Mouse (Mus musculus): ENCODE results near the gene Mdp1. TPM values are rescaled to one million over a fixed set of nuclear protein-coding genes. Genes with fewer than 3 reads are reported as not detected.

The Mdp1 gene
- 46.3 TPM for polyA plus RNA-seq (2014; fragmentation: Illumina TruSeq; extraction: RNeasy Lipid Tissue Mini Kit (QIAGEN cat#74804); ENCODE audit: low read depth, low replicate concordance)

DNA sequence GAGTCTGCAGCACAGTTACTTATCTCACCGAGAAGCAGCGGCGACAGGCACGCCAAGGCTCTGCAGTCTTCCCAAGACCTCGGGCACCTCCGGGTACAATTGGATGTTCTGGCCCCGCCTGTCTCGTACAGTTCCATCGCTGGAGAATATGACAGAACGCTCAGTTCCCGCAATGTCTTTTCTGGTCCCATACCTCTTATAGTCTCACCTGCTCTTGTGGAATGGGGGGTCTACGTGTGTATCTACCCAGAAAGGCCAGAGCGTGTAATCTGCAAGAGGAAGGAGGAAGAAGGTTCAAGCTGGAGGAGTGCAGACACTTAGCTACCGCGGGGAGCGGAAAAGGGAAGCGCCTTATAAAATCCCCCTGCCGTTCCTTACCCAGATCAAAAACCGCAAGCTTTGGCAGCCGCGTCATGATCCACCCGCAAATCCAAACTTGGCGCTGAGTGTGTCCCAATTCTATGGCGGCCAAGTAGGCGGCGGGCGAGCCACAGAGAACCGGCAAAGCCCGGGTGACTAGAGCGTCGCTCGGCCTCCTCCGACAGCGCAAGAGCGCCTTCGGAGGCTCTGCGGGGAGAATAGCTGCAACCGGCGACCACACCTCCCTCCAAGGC, at the start of gene Mdp1:
Mdp1 (minus strand) TSS at position 549 of the 614 bp plus-strand sequence.

GRCm38 (mm10) chr14:55681160-55682117, 21.1 kb upstream of the Mdp1 start, which contains the start of gene Tinf2:
Gene Tinf2 (minus strand): TSS chr14:55681820.

DNA sequence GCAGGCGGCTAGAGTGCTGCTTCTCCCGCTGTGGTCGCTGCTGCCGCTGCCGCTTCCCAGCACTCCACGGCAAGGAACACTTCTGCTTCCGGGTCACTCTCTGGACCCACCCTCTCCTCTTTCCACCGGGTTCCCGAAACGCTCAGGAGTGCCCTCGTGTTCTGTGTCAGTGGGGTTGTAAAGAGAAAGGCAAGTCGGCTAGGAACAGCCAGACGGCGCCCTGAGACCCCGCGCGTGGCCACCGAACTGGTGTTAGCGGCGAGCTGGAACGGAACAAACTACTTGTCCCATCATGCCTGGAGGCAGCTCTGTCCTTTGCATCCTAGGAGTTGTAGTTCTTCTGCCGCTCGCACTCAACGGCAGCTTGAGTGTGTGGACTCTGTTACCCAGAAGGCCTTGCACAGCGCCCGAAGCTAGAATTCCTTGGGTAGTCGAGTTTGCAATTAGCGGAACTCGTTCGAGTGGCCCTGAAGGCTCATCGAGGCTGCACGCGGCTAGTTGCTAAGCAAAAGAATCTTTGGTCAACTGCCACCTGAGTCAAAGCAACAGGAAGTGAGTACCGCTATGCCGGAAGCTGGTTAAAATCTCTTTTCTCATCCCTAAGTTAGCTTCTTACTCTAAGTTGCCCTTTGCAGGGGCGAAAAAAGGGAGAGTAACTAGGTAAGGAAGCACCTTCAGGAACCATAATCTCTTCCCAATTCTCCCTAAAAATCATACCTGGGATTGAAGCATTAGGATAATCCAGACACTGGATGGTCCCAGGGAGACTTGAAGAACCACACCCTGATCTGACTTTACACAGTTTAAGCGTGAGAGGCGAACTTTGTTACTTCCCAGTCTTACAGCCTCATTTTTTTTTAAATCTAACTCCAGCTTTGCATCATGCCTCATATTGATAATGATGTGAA, 11.8 kb upstream of the Mdp1 start, which contains the start of the genes Gmpr2 and Nedd8:
Gmpr2 (plus strand) TSS at position 109 of the 908 bp plus-strand sequence.
Nedd8 (minus strand) TSS at position 292 of the 908 bp plus-strand sequence.

DNA sequence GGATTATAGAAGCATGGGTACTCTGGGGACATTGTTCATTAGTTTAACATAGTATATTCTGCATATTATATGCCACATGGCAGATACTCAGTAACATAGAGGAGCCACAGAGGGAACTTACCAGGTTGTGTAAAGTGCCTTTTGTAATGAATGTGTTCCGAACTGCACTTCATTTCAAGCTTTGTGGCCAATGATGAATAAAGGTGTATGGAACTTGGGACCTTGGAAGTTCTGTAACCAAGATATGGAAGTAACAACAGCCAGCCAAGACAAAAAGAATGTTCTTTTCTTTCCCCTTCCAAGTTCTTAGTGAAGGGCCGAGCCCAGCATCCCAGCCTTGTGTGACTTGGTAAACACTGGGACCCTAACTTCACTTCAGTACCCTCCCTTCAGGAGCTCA, 10.4 kb downstream of the Mdp1 start, which contains the start of gene Tssk4:
Tssk4 (plus strand) TSS at position 301 of the 400 bp plus-strand sequence.

DNA sequence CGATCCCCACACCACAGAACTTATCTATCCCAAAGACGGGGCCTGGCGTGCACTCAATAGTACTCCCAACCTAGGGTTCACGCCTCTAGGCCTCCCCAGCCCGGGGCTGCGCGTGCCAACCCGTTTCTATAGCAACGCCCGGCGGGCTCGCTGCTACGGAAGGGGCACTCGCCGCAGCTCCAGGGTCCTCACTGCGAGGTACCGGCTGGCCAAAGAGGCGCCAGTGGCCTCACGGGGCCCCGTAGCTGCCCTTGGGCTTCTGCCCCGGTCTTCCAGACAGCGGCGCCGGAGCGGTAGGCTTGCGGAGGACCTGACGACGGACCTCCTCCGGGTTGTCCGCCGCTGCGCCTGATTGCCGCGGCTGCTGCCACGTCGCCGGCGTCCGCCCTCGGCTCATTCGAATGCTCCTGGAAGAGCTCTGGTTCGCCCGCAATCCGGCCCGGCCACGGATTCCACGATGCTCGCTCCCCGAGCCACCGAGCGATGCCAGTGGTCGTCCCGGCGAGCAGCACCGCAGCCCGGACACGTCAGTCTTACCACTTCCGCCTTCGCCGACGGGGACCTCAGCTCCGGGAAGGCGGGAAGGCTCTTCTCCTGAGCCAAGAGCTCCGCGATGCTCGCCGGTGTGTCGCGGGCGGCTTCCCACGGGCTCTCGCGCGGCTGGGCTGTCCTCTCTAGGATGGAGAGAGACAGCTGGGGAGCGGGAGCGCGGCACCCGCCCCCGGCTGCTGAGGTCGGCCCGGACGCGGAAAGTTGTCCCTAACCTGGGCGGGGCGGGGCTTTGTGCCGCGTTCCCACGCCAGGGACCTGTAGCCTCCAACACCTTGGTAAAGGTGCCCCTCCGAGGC, 17.0 kb downstream of the Mdp1 start, which contains the start of gene Tm9sf1:
Tm9sf1 (minus strand) TSS at position 747 of the 848 bp plus-strand sequence.

GRCm38 (mm10) chr14:55637795-55638194, 22.5 kb downstream of the Mdp1 start, which contains the start of gene Gm49378:
Gene Gm49378 (minus strand): TSS chr14:55637895.

GRCm38 (mm10) chr14:55635523-55636007, 24.7 kb downstream of the Mdp1 start, which contains the start of gene Ipo4:
Gene Ipo4 (minus strand): TSS chr14:55635957.

DNA sequence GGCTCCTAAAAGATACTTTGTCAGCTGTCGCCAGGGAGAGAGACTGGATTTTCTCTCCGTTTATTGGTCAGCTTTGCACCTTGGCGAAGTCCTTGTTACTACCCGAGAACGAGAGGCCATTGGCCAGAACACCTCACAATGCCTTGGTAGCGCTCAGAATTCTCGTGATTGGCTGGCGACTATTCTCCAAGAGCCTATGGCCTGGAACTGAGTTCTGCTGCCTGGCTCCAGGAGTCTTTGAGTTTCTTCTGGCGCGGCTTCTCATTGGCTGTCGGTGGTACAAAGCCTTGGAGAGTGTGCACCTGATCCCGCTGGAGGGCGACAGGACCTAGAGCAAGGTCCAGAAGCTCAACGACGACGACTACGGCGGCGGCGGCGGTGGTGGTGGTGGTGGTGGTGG, 42.5 kb downstream of the Mdp1 start, which contains the start of gene Rec8:
Rec8 (plus strand) TSS at position 216 of the 400 bp plus-strand sequence.

Other genes with a start within 250 kb of the Mdp1 start
- 82.3 TPM for gene Dhrs4, start 181.8 kb downstream of the Mdp1 start, polyA plus RNA-seq (2014; fragmentation: Illumina TruSeq; extraction: RNeasy Lipid Tissue Mini Kit (QIAGEN cat#74804); ENCODE audit: low read depth, low replicate concordance)
- gene Carmil3, start 169.9 kb downstream of the Mdp1 start, polyA plus RNA-seq (2014; fragmentation: Illumina TruSeq; extraction: RNeasy Lipid Tissue Mini Kit (QIAGEN cat#74804); ENCODE audit: low read depth, low replicate concordance) = 0.93 TPM
- gene Cpne6, start 150.1 kb downstream of the Mdp1 start, polyA plus RNA-seq (2014; fragmentation: Illumina TruSeq; extraction: RNeasy Lipid Tissue Mini Kit (QIAGEN cat#74804); ENCODE audit: low read depth, low replicate concordance) = not detected
- gene Nrl, start 135.5 kb downstream of the Mdp1 start, polyA plus RNA-seq (2014; fragmentation: Illumina TruSeq; extraction: RNeasy Lipid Tissue Mini Kit (QIAGEN cat#74804); ENCODE audit: low read depth, low replicate concordance) = not detected
- 33.9 TPM for gene Pck2, start 120.2 kb downstream of the Mdp1 start, polyA plus RNA-seq (2014; fragmentation: Illumina TruSeq; extraction: RNeasy Lipid Tissue Mini Kit (QIAGEN cat#74804); ENCODE audit: low read depth, low replicate concordance)
- 139 TPM for gene Dcaf11, start 100.5 kb downstream of the Mdp1 start, polyA plus RNA-seq (2014; fragmentation: Illumina TruSeq; extraction: RNeasy Lipid Tissue Mini Kit (QIAGEN cat#74804); ENCODE audit: low read depth, low replicate concordance)
- 1.9 TPM for gene A730061H03Rik, start 100.1 kb downstream of the Mdp1 start, polyA plus RNA-seq (2014; fragmentation: Illumina TruSeq; extraction: RNeasy Lipid Tissue Mini Kit (QIAGEN cat#74804); ENCODE audit: low read depth, low replicate concordance)
- 0.46 TPM for gene Fitm1, start 84.9 kb downstream of the Mdp1 start, polyA plus RNA-seq (2014; fragmentation: Illumina TruSeq; extraction: RNeasy Lipid Tissue Mini Kit (QIAGEN cat#74804); ENCODE audit: low read depth, low replicate concordance)
- 110 TPM for gene Psme1, start 82.4 kb downstream of the Mdp1 start, polyA plus RNA-seq (2014; fragmentation: Illumina TruSeq; extraction: RNeasy Lipid Tissue Mini Kit (QIAGEN cat#74804); ENCODE audit: low read depth, low replicate concordance)
- 40.1 TPM for gene Emc9, start 75.2 kb downstream of the Mdp1 start, polyA plus RNA-seq (2014; fragmentation: Illumina TruSeq; extraction: RNeasy Lipid Tissue Mini Kit (QIAGEN cat#74804); ENCODE audit: low read depth, low replicate concordance)
- gene Psme2, start 69.4 kb downstream of the Mdp1 start, polyA plus RNA-seq (2014; fragmentation: Illumina TruSeq; extraction: RNeasy Lipid Tissue Mini Kit (QIAGEN cat#74804); ENCODE audit: low read depth, low replicate concordance) = 153 TPM
- 20.2 TPM for gene Rnf31, start 68.8 kb downstream of the Mdp1 start, polyA plus RNA-seq (2014; fragmentation: Illumina TruSeq; extraction: RNeasy Lipid Tissue Mini Kit (QIAGEN cat#74804); ENCODE audit: low read depth, low replicate concordance)
- gene Irf9, start 56.9 kb downstream of the Mdp1 start, polyA plus RNA-seq (2014; fragmentation: Illumina TruSeq; extraction: RNeasy Lipid Tissue Mini Kit (QIAGEN cat#74804); ENCODE audit: low read depth, low replicate concordance) = 46.8 TPM
- 25.8 TPM for gene Rec8, start 42.5 kb downstream of the Mdp1 start, polyA plus RNA-seq (2014; fragmentation: Illumina TruSeq; extraction: RNeasy Lipid Tissue Mini Kit (QIAGEN cat#74804); ENCODE audit: low read depth, low replicate concordance)
- 45.8 TPM for gene Ipo4, start 24.6 kb downstream of the Mdp1 start, polyA plus RNA-seq (2014; fragmentation: Illumina TruSeq; extraction: RNeasy Lipid Tissue Mini Kit (QIAGEN cat#74804); ENCODE audit: low read depth, low replicate concordance)
- gene Gm49378, start 22.6 kb downstream of the Mdp1 start, polyA plus RNA-seq (2014; fragmentation: Illumina TruSeq; extraction: RNeasy Lipid Tissue Mini Kit (QIAGEN cat#74804); ENCODE audit: low read depth, low replicate concordance) = 0.86 TPM
- gene Tm9sf1, start 16.7 kb downstream of the Mdp1 start, polyA plus RNA-seq (2014; fragmentation: Illumina TruSeq; extraction: RNeasy Lipid Tissue Mini Kit (QIAGEN cat#74804); ENCODE audit: low read depth, low replicate concordance) = 96.9 TPM
- gene Tssk4, start 10.3 kb downstream of the Mdp1 start, polyA plus RNA-seq (2014; fragmentation: Illumina TruSeq; extraction: RNeasy Lipid Tissue Mini Kit (QIAGEN cat#74804); ENCODE audit: low read depth, low replicate concordance) = 5.4 TPM
- 25.4 TPM for gene Gmpr2, start 11.4 kb upstream of the Mdp1 start, polyA plus RNA-seq (2014; fragmentation: Illumina TruSeq; extraction: RNeasy Lipid Tissue Mini Kit (QIAGEN cat#74804); ENCODE audit: low read depth, low replicate concordance)
- 186 TPM for gene Nedd8, start 11.6 kb upstream of the Mdp1 start, polyA plus RNA-seq (2014; fragmentation: Illumina TruSeq; extraction: RNeasy Lipid Tissue Mini Kit (QIAGEN cat#74804); ENCODE audit: low read depth, low replicate concordance)
- 14.4 TPM for gene Tinf2, start 21.3 kb upstream of the Mdp1 start, polyA plus RNA-seq (2014; fragmentation: Illumina TruSeq; extraction: RNeasy Lipid Tissue Mini Kit (QIAGEN cat#74804); ENCODE audit: low read depth, low replicate concordance)
- 2.5 TPM for gene Tgm1, start 53.4 kb upstream of the Mdp1 start, polyA plus RNA-seq (2014; fragmentation: Illumina TruSeq; extraction: RNeasy Lipid Tissue Mini Kit (QIAGEN cat#74804); ENCODE audit: low read depth, low replicate concordance)
- gene Rabggta, start 61.8 kb upstream of the Mdp1 start, polyA plus RNA-seq (2014; fragmentation: Illumina TruSeq; extraction: RNeasy Lipid Tissue Mini Kit (QIAGEN cat#74804); ENCODE audit: low read depth, low replicate concordance) = 28.8 TPM
- gene Dhrs1, start 85.2 kb upstream of the Mdp1 start, polyA plus RNA-seq (2014; fragmentation: Illumina TruSeq; extraction: RNeasy Lipid Tissue Mini Kit (QIAGEN cat#74804); ENCODE audit: low read depth, low replicate concordance) = 77.8 TPM
- 15.5 TPM for gene Nop9, start 85.2 kb upstream of the Mdp1 start, polyA plus RNA-seq (2014; fragmentation: Illumina TruSeq; extraction: RNeasy Lipid Tissue Mini Kit (QIAGEN cat#74804); ENCODE audit: low read depth, low replicate concordance)
- 5.3 TPM for gene Cideb, start 98.0 kb upstream of the Mdp1 start, polyA plus RNA-seq (2014; fragmentation: Illumina TruSeq; extraction: RNeasy Lipid Tissue Mini Kit (QIAGEN cat#74804); ENCODE audit: low read depth, low replicate concordance)
- 0.77 TPM for gene Ltb4r2, start 100.9 kb upstream of the Mdp1 start, polyA plus RNA-seq (2014; fragmentation: Illumina TruSeq; extraction: RNeasy Lipid Tissue Mini Kit (QIAGEN cat#74804); ENCODE audit: low read depth, low replicate concordance)
- 2.9 TPM for gene Ltb4r1, start 105.5 kb upstream of the Mdp1 start, polyA plus RNA-seq (2014; fragmentation: Illumina TruSeq; extraction: RNeasy Lipid Tissue Mini Kit (QIAGEN cat#74804); ENCODE audit: low read depth, low replicate concordance)
- 9.6 TPM for gene Adcy4, start 123.6 kb upstream of the Mdp1 start, polyA plus RNA-seq (2014; fragmentation: Illumina TruSeq; extraction: RNeasy Lipid Tissue Mini Kit (QIAGEN cat#74804); ENCODE audit: low read depth, low replicate concordance)
- 3.7 TPM for gene Ripk3, start 128.4 kb upstream of the Mdp1 start, polyA plus RNA-seq (2014; fragmentation: Illumina TruSeq; extraction: RNeasy Lipid Tissue Mini Kit (QIAGEN cat#74804); ENCODE audit: low read depth, low replicate concordance)
- 8.8 TPM for gene Nfatc4, start 162.6 kb upstream of the Mdp1 start, polyA plus RNA-seq (2014; fragmentation: Illumina TruSeq; extraction: RNeasy Lipid Tissue Mini Kit (QIAGEN cat#74804); ENCODE audit: low read depth, low replicate concordance)
- gene Nynrin, start 193.5 kb upstream of the Mdp1 start, polyA plus RNA-seq (2014; fragmentation: Illumina TruSeq; extraction: RNeasy Lipid Tissue Mini Kit (QIAGEN cat#74804); ENCODE audit: low read depth, low replicate concordance) = 4.7 TPM
- 0.21 TPM for gene Cbln3, start 223.9 kb upstream of the Mdp1 start, polyA plus RNA-seq (2014; fragmentation: Illumina TruSeq; extraction: RNeasy Lipid Tissue Mini Kit (QIAGEN cat#74804); ENCODE audit: low read depth, low replicate concordance)
- gene Khnyn, start 224.4 kb upstream of the Mdp1 start, polyA plus RNA-seq (2014; fragmentation: Illumina TruSeq; extraction: RNeasy Lipid Tissue Mini Kit (QIAGEN cat#74804); ENCODE audit: low read depth, low replicate concordance) = 19.3 TPM
- gene Sdr39u1, start 239.8 kb upstream of the Mdp1 start, polyA plus RNA-seq (2014; fragmentation: Illumina TruSeq; extraction: RNeasy Lipid Tissue Mini Kit (QIAGEN cat#74804); ENCODE audit: low read depth, low replicate concordance) = 52.9 TPM

Measured in adipose tissue, adult 10 weeks (tissue).